Mouse (Mus musculus): ENCODE results near the gene Micu2. TPM values are rescaled to one million over a fixed set of nuclear protein-coding genes. Genes with fewer than 3 reads are reported as not detected.

Micu2 gene
- 10 to 100 TPM; 25.6 to 26.0 TPM for total RNA-seq (2021)
- long read RNA-seq, experiment 1, transcript Micu2-201 (12 exons, 2,329 nt), result major isoform, 24 of 26 reads
- long read RNA-seq, experiment 1, partial matches to known transcripts, result 0 of 26 reads
- long read RNA-seq, experiment 1, other reads (novel, unspliced or antisense), result 2 of 26 reads
- long read RNA-seq, experiment 2, transcript Micu2-201 (12 exons, 2,329 nt), result major isoform, 16 of 19 reads
- long read RNA-seq, experiment 2, partial matches to known transcripts, result 0 of 19 reads
- long read RNA-seq, experiment 2, other reads (novel, unspliced or antisense), result 3 of 19 reads

DNA sequence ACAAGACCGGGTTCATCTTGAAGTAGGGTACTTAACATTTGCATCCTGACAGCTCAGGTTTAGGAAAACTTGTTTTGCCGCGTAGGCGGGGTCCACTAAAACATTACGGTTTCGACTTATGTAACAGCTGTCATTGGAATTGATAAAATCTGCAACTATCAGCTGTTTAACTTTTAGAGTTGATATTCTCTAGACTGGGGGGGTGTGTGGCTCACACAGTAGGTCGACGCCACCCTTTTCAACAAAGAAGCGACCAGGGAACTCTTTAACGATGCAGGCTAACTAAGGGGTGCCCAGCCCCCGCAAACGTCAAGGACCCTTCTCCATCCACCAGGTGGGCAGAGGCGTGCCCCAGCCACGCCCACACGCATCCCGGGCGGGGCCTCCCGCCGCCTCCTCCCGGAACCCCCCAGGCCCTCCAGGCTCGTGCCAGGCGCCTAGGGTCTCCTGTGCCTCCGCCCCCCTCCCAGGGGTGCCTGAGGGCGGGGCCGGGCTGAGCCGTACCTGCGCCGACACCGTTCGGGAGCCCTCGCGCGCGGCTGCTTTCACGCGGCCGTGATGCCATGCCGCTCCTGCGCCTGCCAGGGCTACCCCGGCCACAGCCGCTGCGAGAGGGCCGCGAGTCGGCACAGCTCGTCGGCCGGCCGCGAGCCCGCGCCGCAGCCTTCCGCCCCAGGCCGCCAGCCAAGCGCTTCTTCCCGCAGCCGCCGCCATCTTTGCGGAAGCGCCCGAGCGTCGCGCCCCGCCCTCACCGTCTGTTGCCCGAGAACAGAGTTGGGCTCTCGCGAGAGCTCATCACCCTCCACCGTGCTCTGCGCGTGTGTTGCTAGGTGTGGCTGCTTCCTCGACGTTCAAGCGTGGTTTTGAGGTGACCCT, at the start of gene Micu2:
Gene Micu2 (minus strand): TSS at position 737 of the 876 bp plus-strand sequence.
- peak within 1 kb of the TSS; percentile 79 for H3K27ac ChIP-seq
- peak within 1 kb of the TSS; percentile 79 for H3K4me3 ChIP-seq
- peak; percentile 79 to 86 for DNase-seq (ENCODE audit: extremely low spot score in 1 of 2, low spot score in 2 of 2)
- intact Hi-C loops (cut with DNase I), result loop anchor here (5.0 kb wide), 1 partner anchor 76 kb away; no protein-coding TSS in a partner anchor
- no peak for TF ChIP-seq CTCF (IDR thresholded peaks at IDR 0.05)

DNA sequence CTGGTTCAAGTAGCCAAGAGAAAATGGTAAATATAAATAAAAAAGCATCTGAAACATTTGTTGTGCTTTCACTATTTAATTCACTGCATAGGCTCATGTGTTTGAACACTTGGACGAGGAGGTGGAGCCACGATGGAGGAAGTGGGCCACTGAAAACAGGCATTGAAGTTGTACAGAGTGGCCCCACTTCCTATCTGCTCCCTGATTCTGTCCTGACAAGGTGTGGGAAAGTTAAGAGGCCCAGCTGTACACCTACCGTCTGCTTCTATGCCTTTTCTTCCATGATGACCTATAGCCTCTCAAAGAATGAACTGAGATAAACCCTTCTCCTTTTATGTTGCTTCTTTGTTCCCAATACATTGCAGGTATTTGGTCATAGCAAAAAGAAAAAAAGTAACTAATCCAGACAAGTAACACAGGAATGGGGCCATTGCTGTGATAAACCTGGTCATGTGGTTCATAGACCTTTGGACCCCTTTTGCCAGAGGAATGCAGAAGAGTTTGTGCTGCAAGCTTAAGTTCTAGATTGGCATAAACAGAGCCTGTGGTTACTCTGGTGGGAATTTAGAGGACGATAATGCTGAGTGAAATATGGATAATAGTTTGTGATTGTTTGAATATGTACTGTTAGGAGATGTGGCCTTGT, 47.7 kb upstream of the Micu2 start:
- TF ChIP-seq CTCF (IDR thresholded peaks at IDR 0.05), result no peak
- intact Hi-C loops (cut with DNase I), result no loop called here
- Histone ChIP-seq H3K4me3 (no peak overlapping the region), H3K27ac (no peak overlapping the region)
- DNase-seq (ENCODE audit: extremely low spot score in 1 of 2, low spot score in 2 of 2), result no peak

DNA sequence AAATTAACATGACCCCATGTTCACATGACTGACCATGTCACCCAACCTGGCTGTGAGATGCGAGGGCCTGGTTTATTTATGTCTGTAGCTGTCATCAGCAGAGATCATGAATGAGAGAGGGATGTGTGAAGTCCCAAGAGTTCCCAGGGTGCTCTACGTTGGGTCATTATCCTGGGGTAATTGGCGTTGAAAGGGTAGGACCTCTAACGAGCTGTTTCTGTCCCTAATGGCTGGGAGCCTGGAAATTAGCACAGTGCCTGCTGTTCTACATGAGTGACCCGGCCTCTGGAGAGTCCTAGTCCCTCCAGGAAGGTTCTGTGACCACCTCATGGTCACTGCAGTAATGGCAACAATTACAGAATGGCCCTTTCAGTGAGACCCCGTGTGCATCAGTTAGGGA, 37.1 kb upstream of the Micu2 start:
- no peak for TF ChIP-seq CTCF (IDR thresholded peaks at IDR 0.05)
- intact Hi-C loops (cut with DNase I), result loop anchor here (10.0 kb wide), 1 partner anchor 1079 kb away; no protein-coding TSS in a partner anchor
- Histone ChIP-seq H3K4me3 (no peak overlapping the region), H3K27ac (no peak overlapping the region)
- DNase-seq (ENCODE audit: extremely low spot score in 1 of 2, low spot score in 2 of 2), result no peak

DNA sequence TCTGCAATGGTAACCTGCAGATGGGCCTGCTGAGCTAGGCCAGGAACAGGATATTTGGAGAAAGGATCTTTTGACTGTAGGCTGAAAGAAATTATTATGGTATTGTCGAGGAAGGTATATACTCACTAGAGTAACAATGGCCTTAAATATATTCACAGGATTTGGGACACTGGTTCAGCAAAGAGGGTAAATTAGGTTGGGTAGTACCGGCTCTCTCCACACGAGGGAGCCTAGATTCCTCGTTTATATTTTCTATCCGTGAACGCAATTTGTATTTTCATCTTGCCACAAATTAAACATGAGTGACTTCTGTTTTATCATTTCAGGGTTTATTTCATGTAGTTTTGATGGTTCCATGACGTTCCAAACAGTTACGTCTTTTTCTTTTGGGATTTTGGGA, 35.5 kb upstream of the Micu2 start:
- peak; percentile 94 for TF ChIP-seq CTCF (IDR thresholded peaks at IDR 0.05)
- Histone ChIP-seq H3K27ac (no peak overlapping the region), H3K4me3 (peak overlapping the region; percentile 31; the same call in 1 of the 2 replicates)
- intact Hi-C loops (cut with DNase I), result loop anchor here (2.0 to 10.0 kb wide), 2 partner anchors 1050 to 1080 kb away; no protein-coding TSS in a partner anchor
- peak; percentile 65 to 78 for DNase-seq (ENCODE audit: extremely low spot score in 1 of 2, low spot score in 2 of 2)

DNA sequence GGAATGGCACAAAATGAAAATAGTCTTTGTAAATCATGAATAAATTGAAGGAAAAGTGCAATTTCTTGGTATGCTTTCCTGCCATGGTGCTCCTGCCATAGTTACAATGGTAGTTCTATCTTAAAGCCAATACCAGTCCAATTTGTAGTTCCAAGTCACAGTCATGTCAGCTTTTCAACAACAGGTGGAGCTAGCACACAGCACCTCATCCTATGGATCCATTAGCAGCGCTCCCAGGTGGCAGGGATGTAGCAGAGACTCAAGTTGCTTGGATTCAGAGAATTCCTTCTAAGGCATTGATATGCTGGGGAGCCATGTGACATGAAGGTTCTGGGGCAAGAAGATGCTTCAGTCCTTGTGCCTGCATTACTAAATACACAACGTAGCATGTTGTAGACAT, 19.8 kb upstream of the Micu2 start:
- TF ChIP-seq CTCF (IDR thresholded peaks at IDR 0.05), result peak; percentile 43
- Histone ChIP-seq H3K27ac (no peak overlapping the region), H3K4me3 (no peak overlapping the region)
- DNase-seq (ENCODE audit: extremely low spot score in 1 of 2, low spot score in 2 of 2), result no peak
- intact Hi-C loops (cut with DNase I), result no loop called here

DNA sequence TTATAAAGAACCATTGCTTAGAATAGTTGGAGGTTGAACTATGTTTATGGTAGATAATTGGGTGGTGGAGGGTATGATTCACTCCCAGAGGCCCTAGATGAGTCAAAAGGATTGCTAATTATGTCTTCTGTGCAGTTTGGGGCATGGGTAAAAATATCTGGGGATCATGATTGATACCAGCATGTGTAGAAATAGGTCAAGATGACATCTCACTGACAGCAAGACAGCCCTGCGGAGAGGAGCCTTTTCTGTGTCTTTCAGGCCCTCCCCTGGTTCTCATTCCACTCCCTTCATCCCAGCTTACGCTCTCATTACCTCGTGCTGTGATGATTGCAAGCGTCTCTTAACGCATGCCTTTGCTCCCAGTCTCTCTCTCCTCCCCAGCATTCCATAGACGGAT, 4.8 kb upstream of the Micu2 start:
- intact Hi-C loops (cut with DNase I), result no loop called here
- Histone ChIP-seq H3K27ac (no peak overlapping the region), H3K4me3 (no peak overlapping the region)
- DNase-seq (ENCODE audit: extremely low spot score in 1 of 2, low spot score in 2 of 2), result no peak
- TF ChIP-seq CTCF (IDR thresholded peaks at IDR 0.05), result no peak

DNA sequence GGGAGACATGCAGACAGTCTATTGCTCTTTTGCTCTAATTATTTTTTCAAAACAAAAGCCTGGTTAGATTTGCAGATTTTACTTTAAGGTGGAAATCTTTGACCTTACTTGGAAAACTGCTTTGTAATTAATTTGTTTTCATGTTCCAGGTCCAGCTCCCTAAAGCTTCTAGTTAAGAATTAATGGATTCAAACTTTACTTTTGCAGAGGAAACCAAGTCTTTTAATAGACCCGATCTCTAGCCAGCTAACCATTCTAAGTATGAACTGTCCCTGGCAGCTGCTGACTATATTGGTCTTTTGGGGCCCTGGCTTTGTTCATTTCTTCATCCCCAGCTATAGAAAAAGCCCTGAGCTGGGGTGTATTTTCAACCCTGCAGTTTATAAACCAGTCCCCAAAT, 3.1 kb upstream of the Micu2 start:
- intact Hi-C loops (cut with DNase I), result no loop called here
- no peak for TF ChIP-seq CTCF (IDR thresholded peaks at IDR 0.05)
- DNase-seq (ENCODE audit: extremely low spot score in 1 of 2, low spot score in 2 of 2), result no peak
- H3K27ac ChIP-seq, result no peak overlapping the region
- H3K4me3 ChIP-seq, result no peak overlapping the region

DNA sequence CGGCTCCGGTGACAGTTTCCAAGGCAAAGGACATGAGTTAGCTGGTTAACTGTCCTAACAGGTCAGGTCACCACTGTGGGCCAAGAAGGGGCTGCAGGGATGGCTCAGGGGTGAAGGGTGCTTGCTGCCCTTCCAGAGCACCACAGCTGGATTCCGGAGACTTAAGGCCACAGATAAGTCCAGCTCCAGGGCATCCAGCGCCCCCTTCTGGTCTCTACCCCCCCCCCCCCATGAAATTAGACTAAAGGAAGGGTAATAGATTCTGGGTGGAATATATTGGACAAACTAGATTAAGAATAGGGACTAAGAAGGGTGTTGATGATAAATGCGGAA, 306 bp upstream of the Micu2 start:
- intact Hi-C loops (cut with DNase I), result loop anchor here (5.0 kb wide), 1 partner anchor 77 kb away; no protein-coding TSS in a partner anchor
- Histone ChIP-seq H3K4me3 (peak overlapping the region; percentile 79), H3K27ac (peak overlapping the region; percentile 79)
- peak; percentile 15; the same call in 1 of the 2 replicates for TF ChIP-seq CTCF (IDR thresholded peaks at IDR 0.05)
- no peak for DNase-seq (ENCODE audit: extremely low spot score in 1 of 2, low spot score in 2 of 2)

DNA sequence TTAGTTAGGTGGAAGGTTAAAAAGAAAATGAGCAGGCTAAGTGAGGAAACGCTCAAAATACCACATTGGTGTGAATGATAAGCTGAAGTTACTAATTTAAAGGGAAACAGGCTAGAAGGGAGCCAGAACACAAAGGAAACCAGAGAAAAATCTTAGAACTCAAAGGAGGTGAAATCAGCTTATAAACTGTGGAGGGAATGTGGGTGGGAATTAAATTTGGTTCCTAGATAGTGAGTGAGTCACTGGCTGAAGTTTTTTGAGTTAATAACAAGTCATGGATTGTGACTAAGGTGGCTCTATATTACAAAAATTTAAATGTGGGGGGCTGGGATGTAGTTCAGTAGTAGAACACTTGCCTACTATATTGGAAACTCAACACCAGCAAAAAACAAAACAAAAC, 1.6 kb downstream of the Micu2 start:
- no peak overlapping the region for H3K27ac ChIP-seq
- H3K4me3 ChIP-seq, result no peak overlapping the region
- TF ChIP-seq CTCF (IDR thresholded peaks at IDR 0.05), result no peak
- intact Hi-C loops (cut with DNase I), result loop anchor here (5.0 kb wide), 1 partner anchor 75 kb away; no protein-coding TSS in a partner anchor
- DNase-seq (ENCODE audit: extremely low spot score in 1 of 2, low spot score in 2 of 2), result no peak

DNA sequence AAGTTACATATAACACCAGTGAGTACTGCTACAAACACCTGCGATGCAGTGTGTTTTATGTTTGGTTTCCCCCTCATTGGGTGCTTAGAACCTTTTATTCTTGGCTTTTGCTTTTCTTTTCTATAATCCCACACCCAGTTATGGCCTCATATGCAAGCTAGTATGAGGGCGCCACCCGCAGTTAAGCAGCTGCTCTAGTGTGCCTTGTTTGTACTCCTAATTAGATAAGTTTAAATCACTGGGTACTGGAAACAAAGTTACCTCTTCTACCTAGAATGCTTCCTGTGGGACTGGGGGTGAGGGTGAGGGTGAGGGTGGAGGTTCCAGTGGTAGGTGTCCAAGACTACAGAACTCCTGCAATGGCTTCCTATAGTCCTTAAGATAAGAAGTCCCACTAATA, 2.9 kb downstream of the Micu2 start:
- Histone ChIP-seq H3K4me3 (no peak overlapping the region), H3K27ac (no peak overlapping the region)
- intact Hi-C loops (cut with DNase I), result loop anchor here (5.0 kb wide), 1 partner anchor 74 kb away; no protein-coding TSS in a partner anchor
- no peak for DNase-seq (ENCODE audit: extremely low spot score in 1 of 2, low spot score in 2 of 2)
- no peak for TF ChIP-seq CTCF (IDR thresholded peaks at IDR 0.05)

DNA sequence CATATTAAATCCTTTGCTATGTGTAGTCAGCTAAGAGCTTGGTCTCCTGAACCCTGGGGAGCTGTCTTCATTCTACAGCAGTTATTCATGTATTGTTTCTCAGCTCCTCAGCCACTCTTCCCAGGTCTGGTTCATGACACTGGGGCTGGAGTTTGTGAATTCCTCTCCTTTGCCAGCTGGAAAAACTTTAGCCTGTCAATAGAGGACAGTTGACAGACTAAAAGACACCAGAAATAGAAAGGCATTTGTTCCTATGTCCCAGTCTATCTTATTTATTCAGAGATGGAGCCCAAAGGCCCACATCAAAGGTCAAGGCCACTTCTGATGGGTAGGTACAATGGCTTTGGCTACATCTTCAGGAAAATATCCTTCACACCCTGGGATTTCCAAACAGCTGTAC, 7.3 kb downstream of the Micu2 start:
- DNase-seq (ENCODE audit: extremely low spot score in 1 of 2, low spot score in 2 of 2), result no peak
- H3K27ac ChIP-seq, result no peak overlapping the region
- intact Hi-C loops (cut with DNase I), result no loop called here
- TF ChIP-seq CTCF (IDR thresholded peaks at IDR 0.05), result no peak
- H3K4me3 ChIP-seq, result no peak overlapping the region

DNA sequence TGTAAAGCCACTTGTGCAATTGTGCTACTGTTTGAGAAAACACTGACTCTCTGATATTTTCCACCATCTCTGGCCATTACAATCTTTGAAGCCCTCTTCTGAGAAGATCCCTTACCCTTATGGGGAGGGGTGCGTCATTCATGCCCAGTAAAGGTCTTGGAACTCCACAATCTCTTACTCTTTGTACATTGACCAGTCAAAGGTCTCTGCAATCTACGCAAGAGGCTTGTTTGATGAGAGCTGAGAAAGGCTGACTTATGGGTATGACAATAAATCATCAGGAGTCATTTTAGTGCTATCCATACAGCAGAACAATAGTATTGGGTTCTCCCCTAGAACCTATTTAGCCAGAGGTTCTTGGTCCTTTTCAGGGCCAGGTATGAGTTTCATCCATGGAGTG, 9.9 kb downstream of the Micu2 start:
- Histone ChIP-seq H3K27ac (no peak overlapping the region), H3K4me3 (no peak overlapping the region)
- intact Hi-C loops (cut with DNase I), result no loop called here
- TF ChIP-seq CTCF (IDR thresholded peaks at IDR 0.05), result no peak
- DNase-seq (ENCODE audit: extremely low spot score in 1 of 2, low spot score in 2 of 2), result no peak
